14 mouse cellular contexts compared by ENCODE assay signal in the genomic region with DNA sequence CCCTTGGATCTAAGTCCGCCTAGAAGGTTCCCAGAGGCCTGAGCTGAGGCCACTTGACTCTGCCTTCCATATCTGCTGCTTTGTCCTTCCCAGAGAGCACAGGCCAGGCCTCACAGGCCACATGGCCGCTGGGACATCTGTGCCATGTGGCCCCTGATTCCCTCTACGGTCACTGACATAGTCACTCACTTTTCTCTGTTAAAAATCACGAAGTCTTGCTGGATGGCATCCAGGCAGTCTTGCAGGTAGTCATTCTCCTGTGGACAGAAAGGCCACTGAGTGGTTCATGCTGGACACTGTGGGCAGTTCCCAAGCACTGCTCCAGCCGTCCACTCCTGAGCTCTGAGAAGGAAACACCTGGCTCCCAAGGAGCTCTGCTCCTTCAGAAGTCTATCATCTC. TPM values are rescaled to one million over a fixed set of nuclear protein-coding genes. Genes with fewer than 3 reads are reported as not detected.
"Had no signal": no experiment of that assay in that cellular context is flagged by ENCODE, and none has a peak within 500 bp of the region (broad histone marks: within the 10 kb centered on the region; RNA-seq: fewer than 3 reads in every experiment).

No protein-coding gene starts in this region.

- H3K27ac ChIP-seq: kidney, embryonic 15.5 days; limb, embryonic 15.5 days; liver, embryonic 12.5 days; stomach, postnatal 0 days had no signal

- H3K9ac ChIP-seq: kidney, embryonic 15.5 days; limb, embryonic 15.5 days; liver, embryonic 12.5 days; lung, embryonic 14.5 days; midbrain, embryonic 12.5 days; neural tube, embryonic 15.5 days had no signal

- DNase-seq: kidney, postnatal 14 days; layer of hippocampus, postnatal 36 days; lung, embryonic 14.5 days; lung, postnatal 10 days; lung, postnatal 4 days; thymus, postnatal 4 days had no signal

- H3K36me3 ChIP-seq: kidney, embryonic 15.5 days; limb, embryonic 15.5 days; liver, embryonic 12.5 days had no signal

- H3K27me3 ChIP-seq: kidney, embryonic 15.5 days; limb, embryonic 15.5 days; liver, embryonic 12.5 days; midbrain, embryonic 12.5 days; neural tube, embryonic 15.5 days had no signal

- ATAC-seq: liver, embryonic 12.5 days had no signal

- H3K4me2 ChIP-seq: kidney, embryonic 15.5 days; limb, embryonic 15.5 days; liver, embryonic 12.5 days; lung, embryonic 14.5 days; midbrain, embryonic 12.5 days; neural tube, embryonic 15.5 days had no signal

- H3K4me1 ChIP-seq: kidney, embryonic 15.5 days; limb, embryonic 15.5 days; liver, embryonic 12.5 days; neural tube, embryonic 15.5 days had no signal

- H3K9me3 ChIP-seq: kidney, embryonic 15.5 days; limb, embryonic 15.5 days; liver, embryonic 12.5 days; midbrain, embryonic 12.5 days; neural tube, embryonic 15.5 days had no signal

- H3K4me3 ChIP-seq: kidney, embryonic 15.5 days; limb, embryonic 15.5 days; liver, embryonic 12.5 days; midbrain, embryonic 12.5 days; myocyte; neural tube, embryonic 15.5 days had no signal

RNA-seq across cellular contexts. Expression of a gene that starts 19.3 kb away (rescaled TPM):
- total RNA-seq: megakaryocyte, adult 5-6 weeks had no signal
- polyA plus RNA-seq: myocyte had no signal
